Mouse (Mus musculus) kidney, postnatal 0 days (tissue): Measurements from ENCODE around the gene Wdr93. TPM values are rescaled to one million over a fixed set of nuclear protein-coding genes. Genes with fewer than 3 reads are reported as not detected.
A peak's percentile ranks its signal among the peaks of the same experiment; 100 is the strongest.

Experiments used
- ATAC-seq: fragments of 200-750 bp; cut with Nextera tagmentation; replicated peaks from 2 replicates; pipeline ENCODE4 v1.8.0; 2017; ENCODE audit warnings: low read depth, moderate number of reproducible peaks, moderate TSS enrichment, moderate library complexity; ENCODE audit not compliant: low FRiP score
- DNase-seq: peaks from one replicate; pipeline ENCODE4 v3.0.0-alpha.2; 2016; ENCODE audit warnings: low spot score
- H3K27ac ChIP-seq: fragments of 300-500 bp; sonication (generic); 2 replicates; pipeline ENCODE4 v1.5.1; 2014; ENCODE audit warnings: mild to moderate bottlenecking
- H3K27me3 ChIP-seq: fragments of 300-500 bp; sonication (generic); 2 replicates; pipeline ENCODE4 v1.6.1; 2014; ENCODE audit warnings: low read length, mixed read lengths; ENCODE audit not compliant: insufficient read depth
- H3K36me3 ChIP-seq: fragments of 300-500 bp; sonication (generic); 2 replicates; pipeline ENCODE4 v1.6.1; 2014; ENCODE audit warnings: low read length, mixed read lengths; ENCODE audit not compliant: insufficient read depth
- H3K4me1 ChIP-seq: fragments of 300-500 bp; sonication (generic); replicated peaks from 2 replicates; pipeline ENCODE4 v1.6.1; 2014; ENCODE audit warnings: antibody characterized with exemption, low read length, mixed read lengths; ENCODE audit not compliant: insufficient read depth
- H3K4me2 ChIP-seq: fragments of 300-500 bp; sonication (generic); 2 replicates; pipeline ENCODE4 v1.6.1; 2014; ENCODE audit warnings: mild to moderate bottlenecking, low read length, moderate library complexity, mixed read lengths
- H3K4me3 ChIP-seq: fragments of 300-500 bp; sonication (generic); replicated peaks from 2 replicates; pipeline ENCODE4 v1.5.1; 2014; ENCODE audit warnings: low read depth, low read length
- H3K9ac ChIP-seq: fragments of 300-500 bp; sonication (generic); 2 replicates; pipeline ENCODE4 v1.6.1; 2014; ENCODE audit warnings: low read depth, low read length
- H3K9me3 ChIP-seq: fragments of 300-500 bp; sonication (generic); replicated peaks from 2 replicates; pipeline ENCODE4 v1.6.1; 2016; ENCODE audit warnings: low read length, inconsistent platforms, mixed read lengths
- CTCF ChIP-seq: IDR thresholded peaks from 2 replicates; pipeline ENCODE4 v1.5.1; 2016; ENCODE audit warnings: antibody characterized with exemption, low read depth, mild to moderate bottlenecking, moderate library complexity
- WGBS: fragments of 180-500 bp; shearing (Covaris S2); extraction: QIAGEN DNeasy Blood & Tissue Kit; methylation state at CpG from one replicate; pipeline ENCODE4 v1.1.7; 2014; 5-methylcytosine and 5-hydroxymethylcytosine counted together
- polyA plus RNA-seq: library from polyadenylated mRNA; unstranded; fragments of >200 nt; fragmentation: Nextera tagmentation; extraction: Ambion mirVana; gene quantifications from 2 replicates; pipeline ENCODE4 v1.2.1, GENCODE M21; 2015

Gene Wdr93
- polyA plus RNA-seq, 1 experiment from 2014 or later = 0.26 TPM

DNA sequence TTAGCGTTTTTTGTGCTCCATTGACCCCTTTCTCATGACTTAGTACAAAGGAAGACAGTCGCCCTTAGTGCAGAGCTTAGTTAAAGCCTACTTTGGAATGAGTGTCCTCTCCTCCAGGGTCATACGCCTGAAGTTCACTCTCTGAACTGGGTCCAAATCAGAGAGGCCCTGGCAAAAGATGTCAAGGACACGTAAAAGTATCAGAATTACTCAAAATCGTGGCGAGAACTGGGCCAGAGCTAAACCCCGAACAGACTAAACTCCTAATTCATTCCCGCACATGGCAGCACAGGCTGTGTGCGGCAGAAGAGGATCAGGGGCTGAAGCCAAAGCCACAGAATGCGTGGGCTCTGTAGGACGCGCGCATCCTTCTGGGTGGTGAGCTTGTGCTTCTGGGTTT lies 11.5 kb upstream of the Wdr93 start:
- H3K4me3 ChIP-seq = no peak overlapping the region
- 81% methylated on average over 13 of the region's 13 CpGs for WGBS
- no peaks in the 10 kb centered on the region for H3K27me3 ChIP-seq
- H3K9me3 ChIP-seq = no peaks in the 10 kb centered on the region
- ATAC-seq = no peak
- no peaks in the 10 kb centered on the region for H3K4me1 ChIP-seq
- no peak overlapping the region for H3K9ac ChIP-seq
- no peak for TF ChIP-seq CTCF
- DNase-seq = no peak
- no peak overlapping the region for H3K27ac ChIP-seq
- H3K36me3 ChIP-seq = no peaks in the 10 kb centered on the region
- H3K4me2 ChIP-seq = no peak overlapping the region

DNA sequence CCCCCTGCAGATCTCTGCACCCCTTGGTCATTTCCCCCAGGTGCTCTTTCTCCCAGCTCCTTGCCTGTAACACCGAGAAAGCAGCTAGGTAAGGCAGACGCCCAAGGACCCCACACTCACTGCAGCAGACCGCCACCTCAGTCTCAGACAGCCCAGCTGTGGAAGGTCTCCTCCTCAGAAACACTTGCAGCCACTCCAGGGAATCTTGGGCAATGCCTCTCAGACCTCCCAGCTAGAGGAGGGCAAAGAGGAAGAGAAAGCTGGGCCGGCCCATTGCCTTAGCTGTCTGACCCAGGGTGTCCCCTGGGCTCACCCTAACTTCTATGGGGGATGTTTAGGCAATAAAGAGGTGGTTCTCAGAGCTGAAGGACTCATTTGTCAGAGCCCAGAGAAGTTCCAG lies 10.3 kb upstream of the Wdr93 start, which contains the start of gene Plin1:
TSS of gene Plin1 (minus strand) at position 282 of the 400 bp plus-strand sequence.
- Histone ChIP-seq H3K4me2 (no peak within 1 kb of the TSS), H3K27me3 (no peaks in the 10 kb centered on the region), H3K36me3 (no peaks in the 10 kb centered on the region), H3K4me1 (no peaks in the 10 kb centered on the region), H3K27ac (no peak within 1 kb of the TSS), H3K4me3 (no peak within 1 kb of the TSS), H3K9me3 (no peaks in the 10 kb centered on the region), H3K9ac (no peak within 1 kb of the TSS)
- 80% methylated on average over 4 of the region's 4 CpGs for WGBS
- ATAC-seq = no peak
- no peak for TF ChIP-seq CTCF
- DNase-seq = no peak

DNA sequence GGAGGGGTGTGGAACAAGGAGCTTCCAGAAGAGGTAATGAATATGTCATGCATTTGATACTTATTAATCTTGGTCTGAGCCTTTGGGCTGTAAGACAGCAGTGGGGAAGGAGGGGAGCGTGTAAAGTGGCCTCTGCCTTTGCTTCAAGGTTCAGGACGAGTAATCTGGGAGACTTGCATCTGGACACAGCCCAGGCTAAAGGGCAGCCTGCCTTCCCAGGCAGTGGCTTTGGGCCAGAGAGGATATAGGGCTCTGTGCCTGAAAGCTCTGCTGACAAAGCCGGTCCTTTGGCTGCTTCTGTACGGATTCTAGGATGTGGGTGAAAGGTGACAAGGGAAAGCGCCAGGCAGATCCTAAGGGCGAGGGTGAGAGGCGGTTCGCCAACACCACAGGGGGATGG lies 8.4 kb upstream of the Wdr93 start:
- no peak overlapping the region for H3K4me2 ChIP-seq
- ATAC-seq = peak; percentile 92
- peak; percentile 44 for DNase-seq
- no peaks in the 10 kb centered on the region for H3K36me3 ChIP-seq
- TF ChIP-seq CTCF = no peak
- H3K4me3 ChIP-seq = no peak overlapping the region
- H3K9me3 ChIP-seq = no peaks in the 10 kb centered on the region
- 61% methylated on average over 8 of the region's 8 CpGs for WGBS
- peak overlapping the region; percentile 72; the same call in 1 of the 2 replicates for H3K27ac ChIP-seq
- H3K27me3 ChIP-seq = no peaks in the 10 kb centered on the region
- H3K4me1 ChIP-seq = no peaks in the 10 kb centered on the region
- no peak overlapping the region for H3K9ac ChIP-seq

DNA sequence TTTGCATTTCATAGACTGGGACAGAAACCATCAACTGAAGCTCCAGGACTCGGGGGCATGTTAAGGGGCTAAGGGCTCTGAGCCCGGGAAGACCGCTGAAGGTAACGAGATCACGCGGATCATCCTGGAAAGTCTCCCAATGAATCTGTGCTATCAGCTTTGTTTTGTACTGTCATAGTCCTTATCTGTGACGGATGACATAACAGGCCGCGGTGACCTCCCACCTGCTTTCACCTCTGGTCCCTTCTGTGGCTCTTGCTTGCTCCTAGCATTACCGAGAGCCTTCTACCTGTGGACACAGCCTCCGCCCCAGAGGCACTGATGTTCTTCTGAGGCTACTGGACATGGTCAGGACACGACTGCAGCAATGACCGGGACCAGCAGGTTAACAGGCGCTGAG lies 6.5 kb upstream of the Wdr93 start:
- Histone ChIP-seq H3K9me3 (no peaks in the 10 kb centered on the region), H3K36me3 (no peaks in the 10 kb centered on the region), H3K9ac (no peak overlapping the region), H3K27me3 (no peaks in the 10 kb centered on the region), H3K4me2 (no peak overlapping the region), H3K4me3 (no peak overlapping the region), H3K4me1 (no peaks in the 10 kb centered on the region), H3K27ac (no peak overlapping the region)
- 89% methylated on average over 14 of the region's 14 CpGs for WGBS
- no peak for TF ChIP-seq CTCF
- no peak for DNase-seq
- no peak for ATAC-seq

DNA sequence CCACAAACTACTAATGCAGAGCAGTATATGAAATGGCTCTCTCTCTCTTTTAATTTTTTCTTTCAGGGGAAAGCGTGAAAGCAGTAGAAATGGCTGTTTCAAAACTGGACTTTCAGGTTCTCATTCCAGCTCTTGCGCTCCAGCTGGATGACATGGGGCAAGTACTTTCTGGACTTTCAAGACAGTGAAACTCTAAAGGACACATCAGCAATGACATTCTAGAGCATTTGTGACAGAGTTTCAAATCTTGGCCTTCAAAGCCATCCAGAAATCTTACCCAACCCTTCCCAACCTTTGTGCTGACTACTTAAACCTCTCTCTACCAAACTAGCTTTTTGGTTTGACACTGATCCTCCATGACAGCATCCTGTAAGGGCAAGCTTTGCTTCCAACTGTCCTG lies 4.0 kb upstream of the Wdr93 start:
- no peaks in the 10 kb centered on the region for H3K27me3 ChIP-seq
- no peaks in the 10 kb centered on the region for H3K36me3 ChIP-seq
- no peaks in the 10 kb centered on the region for H3K9me3 ChIP-seq
- no peak for ATAC-seq
- H3K9ac ChIP-seq = no peak overlapping the region
- no peak overlapping the region for H3K27ac ChIP-seq
- H3K4me3 ChIP-seq = no peak overlapping the region
- TF ChIP-seq CTCF = no peak
- no peak for DNase-seq
- H3K4me2 ChIP-seq = no peak overlapping the region
- H3K4me1 ChIP-seq = no peaks in the 10 kb centered on the region
- WGBS = 83% methylated on average over 2 of the region's 2 CpGs

DNA sequence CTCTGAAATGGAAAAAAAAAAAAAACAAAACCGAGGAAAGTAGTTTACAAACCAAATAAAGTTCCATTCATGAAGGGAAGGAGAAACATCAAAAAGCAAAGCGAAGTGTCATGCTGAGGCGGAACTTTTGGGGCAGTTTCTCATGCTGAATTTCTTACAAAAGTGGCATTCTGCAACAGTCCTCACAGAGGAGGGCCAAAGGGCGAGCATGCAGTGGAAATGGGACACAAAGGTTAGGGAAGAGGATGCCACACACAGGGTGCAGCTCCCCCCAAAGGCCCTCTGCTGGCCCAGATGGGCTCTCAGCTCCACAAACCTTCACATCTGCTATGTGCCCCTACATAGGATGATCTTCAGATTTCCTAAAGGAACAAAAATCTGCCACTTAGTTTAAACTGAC lies 2.7 kb upstream of the Wdr93 start:
- H3K4me1 ChIP-seq = no peaks in the 10 kb centered on the region
- H3K9me3 ChIP-seq = no peaks in the 10 kb centered on the region
- ATAC-seq (no peak), DNase-seq (no peak)
- no peak overlapping the region for H3K9ac ChIP-seq
- H3K4me3 ChIP-seq = no peak overlapping the region
- no peaks in the 10 kb centered on the region for H3K27me3 ChIP-seq
- no peaks in the 10 kb centered on the region for H3K36me3 ChIP-seq
- no peak overlapping the region for H3K27ac ChIP-seq
- no peak for TF ChIP-seq CTCF
- no peak overlapping the region for H3K4me2 ChIP-seq
- 82% methylated on average over 4 of the region's 4 CpGs for WGBS

DNA sequence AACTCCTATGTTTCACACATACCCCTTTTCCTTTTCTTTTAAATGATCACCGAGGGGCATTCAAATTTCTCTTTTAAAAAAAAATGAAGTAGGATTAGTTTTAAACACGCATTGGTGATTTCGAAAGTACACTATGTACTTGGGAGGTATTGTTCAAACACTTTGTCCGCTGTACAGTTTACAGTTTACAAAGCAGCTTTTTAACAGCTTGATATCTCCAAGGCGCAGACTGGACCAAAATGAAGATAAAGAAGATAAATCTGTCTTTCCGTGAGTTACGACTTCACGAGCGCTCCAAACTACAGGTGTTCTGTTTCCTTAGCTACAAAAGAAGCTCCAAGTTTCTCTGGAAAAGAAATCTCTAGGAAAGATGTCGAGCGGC lies 695 bp upstream of the Wdr93 start:
- DNase-seq (no peak), ATAC-seq (no peak)
- H3K9me3 ChIP-seq = no peaks in the 10 kb centered on the region
- peak overlapping the region; percentile 95 for H3K4me2 ChIP-seq
- no peak for TF ChIP-seq CTCF
- no peak overlapping the region for H3K27ac ChIP-seq
- peak overlapping the region; percentile 64 for H3K9ac ChIP-seq
- H3K4me3 ChIP-seq = peak overlapping the region; percentile 60
- no peaks in the 10 kb centered on the region for H3K36me3 ChIP-seq
- WGBS = 17% methylated on average over 11 of the region's 11 CpGs
- H3K4me1 ChIP-seq = no peaks in the 10 kb centered on the region
- H3K27me3 ChIP-seq = no peaks in the 10 kb centered on the region
